Mouse (Mus musculus) ovary, postnatal 14 days (tissue): ENCODE results near the gene Runx1.
A peak's percentile ranks its signal among the peaks of the same experiment; 100 is the strongest.

Experiments used
- DNase-seq: peaks from one replicate; pipeline ENCODE4 v3.0.0; 2022; ENCODE audit warnings: low spot score

Gene Runx1

GRCm38 (mm10) chr16:92744172-92744777 lies 81.7 kb downstream of the Runx1 start:
- DNase-seq = no peak

DNA sequence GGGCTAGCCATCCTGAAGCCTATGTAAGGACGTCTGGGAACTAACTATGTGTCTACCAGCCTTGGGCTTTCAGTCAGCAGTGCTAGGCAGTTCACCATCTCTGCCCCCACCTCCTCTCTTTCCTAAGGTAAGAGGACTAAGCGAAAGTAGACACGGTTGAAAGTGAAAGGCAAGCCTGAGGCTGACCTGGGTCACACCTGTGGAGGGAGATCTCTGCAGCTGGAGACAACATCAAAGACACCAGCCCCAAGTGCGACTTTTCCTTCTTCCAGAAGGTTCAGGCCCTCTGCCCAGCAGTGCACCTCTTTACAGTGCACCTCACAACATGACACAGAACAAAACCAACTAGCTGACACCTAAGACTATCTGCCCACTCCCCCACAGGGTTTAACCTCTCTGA lies 82.2 kb downstream of the Runx1 start:
- no peak for DNase-seq

GRCm38 (mm10) chr16:92741342-92741741 lies 84.6 kb downstream of the Runx1 start:
- DNase-seq = no peak

DNA sequence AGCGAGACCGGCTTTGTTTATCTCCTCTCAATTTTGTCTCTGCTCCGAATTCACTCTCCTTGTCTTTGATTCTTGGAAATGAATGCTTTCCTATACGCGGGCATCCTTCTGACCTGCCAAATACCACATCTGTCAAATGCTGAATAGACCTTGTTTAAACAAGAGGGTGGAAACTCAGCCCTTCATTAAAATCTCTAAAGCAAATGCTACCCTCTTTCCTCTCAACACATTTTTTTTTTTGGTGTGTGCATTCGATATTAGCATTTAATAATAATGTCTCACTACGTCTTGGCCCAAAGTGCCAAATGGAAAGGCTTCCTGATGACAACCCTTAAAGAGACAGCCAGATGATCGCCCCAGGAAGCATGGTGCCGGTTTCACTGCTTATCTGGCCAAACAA lies 85.4 kb downstream of the Runx1 start:
- DNase-seq = no peak

- no peak for DNase-seq
Observed at GRCm38 (mm10) chr16:92739997-92740396, 86.0 kb downstream of the Runx1 start.

- DNase-seq = no peak
Observed at GRCm38 (mm10) chr16:92739071-92739793, 86.7 kb downstream of the Runx1 start.

GRCm38 (mm10) chr16:92738476-92739010 lies 87.4 kb downstream of the Runx1 start:
- no peak for DNase-seq

DNA sequence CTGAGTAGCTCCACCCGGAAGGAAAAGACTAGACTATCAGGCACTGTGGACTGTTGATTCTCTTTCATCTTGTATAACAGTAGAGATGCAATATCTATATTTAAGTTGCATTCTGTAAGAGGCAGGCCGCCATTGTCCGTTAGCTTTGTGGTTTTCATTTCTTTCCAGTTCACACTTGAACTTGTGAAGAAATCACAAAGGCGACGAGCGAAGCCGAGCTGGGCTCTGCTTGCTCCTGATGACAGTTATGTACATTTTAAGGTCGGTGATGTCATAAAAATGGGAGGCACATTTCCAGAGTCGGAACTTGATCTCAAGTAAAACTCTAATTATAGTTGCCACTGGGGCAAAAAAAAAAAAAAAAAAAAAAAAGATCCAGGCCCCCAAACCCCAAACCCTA lies 99.1 kb downstream of the Runx1 start:
- no peak for DNase-seq

DNA sequence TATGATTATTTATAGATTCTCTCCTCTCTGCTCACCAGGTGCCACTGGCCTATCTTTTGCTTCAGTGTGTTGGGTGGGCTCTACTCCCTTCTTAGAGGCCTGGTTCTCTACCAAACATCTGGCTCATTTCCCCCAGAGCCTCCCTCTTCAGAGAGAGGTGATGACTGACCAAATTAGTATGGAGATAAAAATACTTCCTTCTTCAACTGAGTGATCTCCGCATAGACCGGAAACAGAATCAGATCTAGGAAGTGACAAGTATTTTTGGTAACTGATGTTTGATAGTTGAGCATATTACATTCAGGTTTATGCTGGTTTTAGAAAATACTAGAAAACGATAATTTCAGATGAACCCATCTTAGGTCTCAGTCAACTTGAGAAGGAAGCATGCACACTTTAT lies 101.4 kb downstream of the Runx1 start:
- DNase-seq = no peak

DNA sequence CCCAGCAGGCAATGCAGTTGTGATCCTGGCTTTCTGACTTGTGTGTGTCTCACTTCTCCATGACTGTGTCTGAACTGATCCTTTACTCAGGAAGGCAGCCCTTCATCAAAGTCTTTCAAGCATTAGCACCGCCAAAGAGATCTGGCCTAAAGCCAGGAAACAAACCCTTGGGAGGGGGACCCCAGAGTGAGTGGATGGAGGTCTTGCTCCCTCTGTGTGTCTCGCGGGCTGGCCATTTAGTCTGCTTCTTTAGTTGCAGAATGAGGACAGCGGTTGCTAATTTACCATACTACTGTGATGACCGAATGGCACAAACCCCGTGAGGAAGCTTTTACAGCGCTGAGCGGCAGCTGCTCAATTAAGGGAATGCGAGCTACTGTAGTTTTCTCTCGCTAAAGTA lies 105.3 kb downstream of the Runx1 start:
- DNase-seq = no peak

DNA sequence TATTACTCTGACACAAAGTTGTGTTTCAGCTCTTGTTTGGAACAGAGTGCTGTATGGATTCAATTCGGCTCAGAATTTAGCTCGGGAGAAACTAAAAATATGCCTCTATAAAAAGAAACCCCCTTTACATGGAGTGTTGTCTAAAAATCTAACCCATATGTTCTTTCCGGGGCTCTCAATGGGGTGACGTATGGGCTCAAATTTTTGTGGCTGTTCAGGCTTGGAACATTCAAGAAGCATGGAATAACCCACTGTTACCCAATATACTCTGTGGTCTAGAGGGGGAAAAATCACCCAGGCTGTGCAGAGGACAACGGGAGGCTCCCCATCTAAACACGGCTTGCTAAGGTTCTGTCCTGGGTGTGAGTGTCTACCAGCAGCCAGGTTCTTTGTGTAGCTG lies 106.2 kb downstream of the Runx1 start:
- no peak for DNase-seq

DNA sequence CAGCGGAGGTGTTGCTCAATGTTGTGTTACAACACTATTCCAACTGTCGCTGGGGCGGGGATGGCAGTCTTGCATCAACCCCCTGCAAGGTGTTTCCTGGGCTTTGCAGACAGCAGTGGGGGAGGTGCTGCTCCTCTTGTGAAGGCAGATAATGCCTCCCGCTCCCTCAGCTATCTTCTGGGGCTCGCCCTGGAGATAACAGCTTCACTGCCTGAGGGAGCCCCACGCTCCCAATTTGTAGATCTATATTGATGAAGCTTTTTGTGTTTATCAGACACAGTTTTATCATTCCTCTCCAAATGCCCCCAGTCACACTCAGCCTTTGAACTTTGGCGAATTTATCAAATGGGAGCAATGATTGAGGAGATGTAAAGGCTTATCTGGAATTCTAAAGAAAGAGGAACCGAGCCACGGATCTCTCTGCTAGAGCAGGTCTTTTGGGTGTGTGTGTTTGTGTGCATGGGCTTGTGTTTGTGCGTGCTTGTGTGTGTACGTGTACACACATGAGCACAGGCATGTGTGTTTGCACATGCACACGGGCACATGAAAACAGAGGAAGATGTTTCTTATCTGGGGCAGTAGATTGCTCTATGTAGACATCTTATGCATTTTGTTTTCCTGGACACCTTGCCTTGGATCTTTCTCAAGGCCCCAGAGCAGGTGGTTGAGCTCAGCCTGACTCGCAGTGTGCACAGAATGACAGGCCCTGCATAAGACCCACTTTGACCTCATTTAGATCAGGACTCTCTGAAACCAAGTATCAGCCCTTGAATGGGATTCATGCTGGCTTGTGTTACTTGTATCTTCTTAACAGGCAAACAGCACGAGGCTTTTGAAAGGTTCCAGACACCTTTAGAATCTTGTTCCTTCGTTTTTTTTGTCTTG lies 110.1 kb downstream of the Runx1 start:
- no peak for DNase-seq

- DNase-seq = no peak
Observed at GRCm38 (mm10) chr16:92710161-92710560, 115.8 kb downstream of the Runx1 start.

DNA sequence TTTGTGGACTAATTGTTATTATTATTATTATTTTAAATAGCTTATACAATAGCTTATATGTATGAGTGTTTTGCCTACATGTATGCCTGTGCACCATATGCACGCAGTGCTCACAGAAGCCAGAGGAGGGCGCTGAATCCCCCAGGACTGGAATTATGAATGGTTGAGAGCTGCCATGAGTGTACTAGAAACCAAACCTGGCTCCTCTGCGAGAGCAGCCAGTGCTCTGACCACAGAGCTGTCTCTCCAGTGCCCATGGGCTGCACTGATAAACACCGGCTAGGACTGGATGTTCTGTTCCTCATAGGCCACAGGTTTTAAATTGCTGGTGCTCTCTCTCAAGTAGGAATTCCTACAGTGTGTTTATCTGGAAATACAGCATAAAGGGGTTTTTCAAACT lies 117.2 kb downstream of the Runx1 start:
- DNase-seq = no peak

DNA sequence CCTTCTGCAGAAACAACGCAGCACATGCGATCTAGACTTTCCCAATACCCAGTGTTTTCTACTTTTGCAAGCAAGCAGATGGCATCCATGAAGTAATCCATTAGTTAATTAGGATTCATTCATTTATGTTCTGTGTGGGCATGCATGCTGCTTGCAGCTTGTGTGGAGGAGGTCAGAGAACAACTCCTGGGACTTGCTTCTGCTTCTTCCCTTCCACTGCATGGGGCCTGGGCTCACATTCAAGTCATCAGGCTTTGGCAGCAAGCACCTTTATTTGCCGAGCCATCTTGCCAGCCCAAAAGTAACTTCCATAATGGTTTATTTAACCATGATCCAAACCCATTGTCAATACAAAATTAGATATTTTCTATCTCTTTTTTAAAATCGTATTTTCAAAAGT lies 118.2 kb downstream of the Runx1 start:
- no peak for DNase-seq

DNA sequence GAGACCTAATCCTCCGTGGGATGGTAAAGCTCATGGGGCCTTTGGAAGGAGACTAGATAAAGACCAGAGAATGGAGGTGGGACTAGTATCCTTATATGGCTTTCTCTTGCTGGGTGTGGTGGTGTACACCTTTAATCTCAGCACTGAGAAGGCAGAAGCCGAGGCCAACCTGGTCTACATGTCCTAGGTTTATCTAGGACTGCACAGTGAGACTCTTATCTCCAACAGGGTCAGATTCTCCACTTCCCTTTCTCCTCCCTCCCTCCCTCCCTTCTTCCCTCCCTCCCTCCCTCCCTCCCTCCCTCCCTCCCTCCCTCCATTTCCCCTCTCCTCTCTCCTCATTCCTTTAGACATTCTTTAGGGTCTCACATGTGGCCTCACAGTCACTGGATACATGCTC lies 118.8 kb downstream of the Runx1 start:
- no peak for DNase-seq

GRCm38 (mm10) chr16:92705564-92706458 lies 120.1 kb downstream of the Runx1 start:
- DNase-seq = no peak

DNA sequence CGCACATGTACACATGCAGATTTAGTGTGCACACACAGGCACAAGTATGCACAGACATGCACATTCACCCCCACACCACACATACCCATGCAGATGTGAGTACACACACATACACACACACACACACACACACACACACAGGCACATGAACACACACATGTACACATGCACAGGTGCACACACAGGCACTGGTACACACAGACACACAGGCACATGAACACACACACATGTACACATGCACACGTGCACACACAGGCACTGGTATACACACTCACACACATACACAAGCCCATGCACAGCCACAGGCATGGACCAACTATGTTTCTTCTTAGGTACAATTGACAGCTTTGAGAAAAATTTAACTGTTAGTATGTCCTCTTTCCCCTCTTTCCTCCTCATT lies 122.1 kb downstream of the Runx1 start:
- DNase-seq = no peak

- DNase-seq = no peak
Observed at GRCm38 (mm10) chr16:92699531-92700397, 126.2 kb downstream of the Runx1 start.

- DNase-seq = peak; percentile 91
Observed at GRCm38 (mm10) chr16:92698612-92698998, 127.3 kb downstream of the Runx1 start.
